Mouse (Mus musculus) ES-Bruce4 (cell line): ENCODE measurements around the gene Fam198a.

Experiments used
- CTCF ChIP-seq: IDR thresholded peaks from one replicate; pipeline ENCODE4 v1.8.1; 2011; ENCODE audit warnings: low read depth, low read length
- EP300 ChIP-seq: IDR thresholded peaks from 2 replicates; pipeline ENCODE4 v1.6.1; 2011; ENCODE audit warnings: low read depth, low read length; ENCODE audit not compliant: insufficient read depth

- TF ChIP-seq CTCF: no peak
- no peak for TF ChIP-seq EP300
Measured at GRCm38 (mm10) chr9:121905556-121906185, 45.1 kb upstream of the Fam198a start.
